Mouse (Mus musculus) testis, postnatal 10 days (tissue): ENCODE data around the gene Slc9b1.
A peak's percentile ranks its signal among the peaks of the same experiment; 100 is the strongest.

Experiments used
- DNase-seq: peaks from one replicate; pipeline ENCODE4 v3.0.0; 2021; ENCODE audit warnings: low spot score

Slc9b1 gene

GRCm38 (mm10) chr3:135393186-135393585, 45.4 kb downstream of the Slc9b1 start:
- DNase-seq = no peak

GRCm38 (mm10) chr3:135395085-135395484, 47.3 kb downstream of the Slc9b1 start:
- DNase-seq = no peak

GRCm38 (mm10) chr3:135396081-135396480, 48.3 kb downstream of the Slc9b1 start:
- DNase-seq = no peak

GRCm38 (mm10) chr3:135397112-135397511, 49.3 kb downstream of the Slc9b1 start:
- DNase-seq = no peak

- DNase-seq = peak; percentile 94
Measured at GRCm38 (mm10) chr3:135402201-135402658, 54.4 kb downstream of the Slc9b1 start.

GRCm38 (mm10) chr3:135403211-135403610, 55.4 kb downstream of the Slc9b1 start:
- no peak for DNase-seq

GRCm38 (mm10) chr3:135403856-135404255, 56.0 kb downstream of the Slc9b1 start:
- no peak for DNase-seq

GRCm38 (mm10) chr3:135404599-135404998, 56.8 kb downstream of the Slc9b1 start:
- DNase-seq = no peak

- no peak for DNase-seq
Measured at GRCm38 (mm10) chr3:135407351-135407750, 59.5 kb downstream of the Slc9b1 start.

- DNase-seq = no peak
Measured at GRCm38 (mm10) chr3:135409219-135409618, 61.4 kb downstream of the Slc9b1 start.

- no peak for DNase-seq
Measured at GRCm38 (mm10) chr3:135411056-135411455, 63.2 kb downstream of the Slc9b1 start.

- no peak for DNase-seq
Measured at GRCm38 (mm10) chr3:135411824-135412223, 64.0 kb downstream of the Slc9b1 start.

- no peak for DNase-seq
Measured at GRCm38 (mm10) chr3:135417245-135417644, 69.4 kb downstream of the Slc9b1 start.

GRCm38 (mm10) chr3:135417799-135418198, 70.0 kb downstream of the Slc9b1 start:
- no peak for DNase-seq

- no peak for DNase-seq
Measured at GRCm38 (mm10) chr3:135420542-135421309, 72.9 kb downstream of the Slc9b1 start.

- no peak for DNase-seq
Measured at GRCm38 (mm10) chr3:135421310-135421594, 73.4 kb downstream of the Slc9b1 start.

GRCm38 (mm10) chr3:135422232-135422855, 74.5 kb downstream of the Slc9b1 start:
- no peak for DNase-seq

- DNase-seq = peak; percentile 91
Measured at GRCm38 (mm10) chr3:135422856-135423607, 75.2 kb downstream of the Slc9b1 start.

- DNase-seq = no peak
Measured at GRCm38 (mm10) chr3:135423608-135424212, 75.9 kb downstream of the Slc9b1 start, which contains the start of gene Cisd2. Cisd2 (minus strand) TSS chr3:135423925.

GRCm38 (mm10) chr3:135436901-135437616, 89.2 kb downstream of the Slc9b1 start:
- no peak for DNase-seq

GRCm38 (mm10) chr3:135437758-135438495, 90.1 kb downstream of the Slc9b1 start, which contains the start of gene Ube2d3:
Ube2d3 (plus strand) TSS chr3:135438149.
- DNase-seq = peak; percentile 99
